ENCODE assay signal across 10 mouse cellular contexts in genomic region chr10:79953946-79954345, GRCm38 (mm10). TPM values are rescaled to one million over a fixed set of nuclear protein-coding genes. Genes with fewer than 3 reads are reported as not detected.
DNase-seq lines count a peak whose midpoint lies in the region; ATAC-seq and TF ChIP-seq lines count a peak whose summit lies in the region.
"Had no signal": no experiment of that assay in that cellular context is flagged by ENCODE, and none has a peak within 500 bp of the region (broad histone marks: within the 10 kb centered on the region; RNA-seq: fewer than 3 reads in every experiment).

No protein-coding gene starts in this region.

- no peaks in the 10 kb centered on the region for H3K79me2 ChIP-seq in heart, adult 2 months (replicated peaks; ENCODE audit: control insufficient read depth, insufficient read depth, low read length)

- no peak overlapping the region for H3K9ac ChIP-seq in heart, adult 2 months (ENCODE audit: low read depth, low read length)
- no peak overlapping the region for H3K9ac ChIP-seq in heart, embryonic 11.5 days (ENCODE audit: low read depth, low read length)
- no peak overlapping the region for H3K9ac ChIP-seq in liver, postnatal 0 days (replicated peaks)
- H3K9ac ChIP-seq in midbrain, embryonic 11.5 days (ENCODE audit: low read length): no peak overlapping the region
- H3K9ac ChIP-seq in midbrain, embryonic 16.5 days (ENCODE audit: low read depth, low read length): no peak overlapping the region
- H3K9ac ChIP-seq: embryonic facial prominence, embryonic 15.5 days had no signal

- H3K4me3 ChIP-seq in heart, adult 2 months: no peak overlapping the region
- H3K4me3 ChIP-seq in heart, embryonic 11.5 days (ENCODE audit: low read depth, low read length): no peak overlapping the region
- H3K4me3 ChIP-seq in thymus, adult 2 months (ENCODE audit: control insufficient read depth, insufficient read depth, low read length): no peak overlapping the region
- H3K4me3 ChIP-seq in liver, postnatal 0 days (ENCODE audit: low read depth, low read length): no peak overlapping the region
- no peak overlapping the region for H3K4me3 ChIP-seq in midbrain, embryonic 11.5 days (ENCODE audit: low read depth, low read length)
- H3K4me3 ChIP-seq in midbrain, embryonic 10.5 days: no peak overlapping the region
- no peak overlapping the region for H3K4me3 ChIP-seq in midbrain, embryonic 16.5 days (ENCODE audit: low read depth, low read length)
- H3K4me3 ChIP-seq: embryonic facial prominence, embryonic 15.5 days had no signal

- peak; percentile 76 for TF ChIP-seq CTCF in heart, adult 2 months (IDR thresholded peaks at IDR 0.05)
- TF ChIP-seq CTCF in thymus, adult 2 months (IDR thresholded peaks at IDR 0.05; ENCODE audit: borderline replicate concordance, control insufficient read depth, extremely low read depth, insufficient read depth, low read length, poor library complexity): peak; percentile 79
- peak; percentile 81 for TF ChIP-seq CTCF in liver, postnatal 0 days (IDR thresholded peaks at IDR 0.05; ENCODE audit: low read depth)

- H3K36me3 ChIP-seq in heart, adult 2 months (ENCODE audit: control insufficient read depth, insufficient read depth, low read length): no peaks in the 10 kb centered on the region
- peaks cover 13% of the 10 kb centered on the region for H3K36me3 ChIP-seq in heart, embryonic 11.5 days (ENCODE audit: control insufficient read depth, insufficient read depth, low read length)
- no peaks in the 10 kb centered on the region for H3K36me3 ChIP-seq in thymus, adult 2 months (ENCODE audit: control insufficient read depth, insufficient read depth, low read length)
- H3K36me3 ChIP-seq in liver, postnatal 0 days (replicated peaks; ENCODE audit: insufficient read depth, low read length): peaks cover 37% of the 10 kb centered on the region
- no peaks in the 10 kb centered on the region for H3K36me3 ChIP-seq in midbrain, embryonic 11.5 days (ENCODE audit: control insufficient read depth, insufficient read depth, low read length)
- H3K36me3 ChIP-seq in midbrain, embryonic 10.5 days: peaks cover 44% of the 10 kb centered on the region
- H3K36me3 ChIP-seq in midbrain, embryonic 16.5 days (ENCODE audit: control insufficient read depth, insufficient read depth, low read length): peaks cover 14% of the 10 kb centered on the region

- WGBS in heart, adult 2 months: 83% methylated on average over 6 of the region's 6 CpGs
- 89% methylated on average over 6 of the region's 6 CpGs for WGBS in heart, embryonic 11.5 days (ENCODE audit: insufficient replicate concordance)
- WGBS in thymus, adult 2 months: 88% methylated on average over 6 of the region's 6 CpGs
- 76% methylated on average over 6 of the region's 6 CpGs for WGBS in liver, postnatal 0 days (ENCODE audit: insufficient replicate concordance)
- 87% methylated on average over 6 of the region's 6 CpGs for WGBS in midbrain, embryonic 11.5 days
- 87% methylated on average over 6 of the region's 6 CpGs for WGBS in midbrain, embryonic 10.5 days
- WGBS in midbrain, embryonic 16.5 days: 87% methylated on average over 6 of the region's 6 CpGs

- no peaks in the 10 kb centered on the region for H3K9me3 ChIP-seq in heart, embryonic 11.5 days (replicated peaks; ENCODE audit: control insufficient read depth, low read length)
- H3K9me3 ChIP-seq in liver, postnatal 0 days (ENCODE audit: low read length): no peaks in the 10 kb centered on the region
- H3K9me3 ChIP-seq in midbrain, embryonic 11.5 days (ENCODE audit: control insufficient read depth, low read length): no peaks in the 10 kb centered on the region
- no peaks in the 10 kb centered on the region for H3K9me3 ChIP-seq in midbrain, embryonic 10.5 days (replicated peaks)
- no peaks in the 10 kb centered on the region for H3K9me3 ChIP-seq in midbrain, embryonic 16.5 days (replicated peaks; ENCODE audit: control insufficient read depth, low read length, poor library complexity, severe bottlenecking)
- H3K9me3 ChIP-seq: embryonic facial prominence, embryonic 15.5 days had no signal

- peak; percentile 43 to 60 for DNase-seq in heart, adult 2 months
- DNase-seq in thymus, adult 2 months: peak; percentile 51
- no peak for DNase-seq in thymus, adult 18-20 months
- DNase-seq in liver, postnatal 0 days: peak; percentile 62
- no peak for DNase-seq in midbrain, embryonic 11.5 days (ENCODE audit: low spot score, missing footprints)
- DNase-seq in midbrain, embryonic 10.5 days (ENCODE audit: low spot score): no peak

- peaks cover 1% of the 10 kb centered on the region; the same call in 1 of the 2 replicates for H3K4me1 ChIP-seq in heart, adult 2 months (ENCODE audit: control insufficient read depth, insufficient read depth, low read length)
- no peaks in the 10 kb centered on the region; the same call in 1 of the 2 replicates for H3K4me1 ChIP-seq in heart, embryonic 11.5 days (ENCODE audit: control insufficient read depth, insufficient read depth, low read length)
- H3K4me1 ChIP-seq in thymus, adult 2 months (replicated peaks; ENCODE audit: control insufficient read depth, insufficient read depth, low read length): peaks cover 2% of the 10 kb centered on the region
- peaks cover 3% of the 10 kb centered on the region for H3K4me1 ChIP-seq in liver, postnatal 0 days (ENCODE audit: insufficient read depth)
- H3K4me1 ChIP-seq in midbrain, embryonic 11.5 days (ENCODE audit: control insufficient read depth, insufficient read depth, low read length): 0 out of 2 replicates have a peak, but pooled peaks cover 2% of the 10 kb centered on the region
- peaks cover 32% of the 10 kb centered on the region for H3K4me1 ChIP-seq in midbrain, embryonic 10.5 days
- no peaks in the 10 kb centered on the region for H3K4me1 ChIP-seq in midbrain, embryonic 16.5 days (ENCODE audit: control insufficient read depth, insufficient read depth, low read length)

- TF ChIP-seq EP300 in heart, adult 2 months (IDR thresholded peaks at IDR 0.05; ENCODE audit: insufficient read depth, low read depth, low read length): no peak
- no peak for TF ChIP-seq EP300 in liver, postnatal 0 days (IDR thresholded peaks at IDR 0.05; ENCODE audit: low read depth)

- TF ChIP-seq POLR2A in heart, adult 2 months (IDR thresholded peaks at IDR 0.05; ENCODE audit: insufficient read depth, low read depth, low read length): no peak
- no peak for TF ChIP-seq POLR2A in thymus, adult 2 months (IDR thresholded peaks at IDR 0.05; ENCODE audit: control insufficient read depth, extremely low read depth, insufficient read depth, low read length, poor library complexity)

- H3K27ac ChIP-seq in heart, adult 2 months: no peak overlapping the region
- H3K27ac ChIP-seq in heart, embryonic 11.5 days (ENCODE audit: low read depth, low read length): no peak overlapping the region
- H3K27ac ChIP-seq in thymus, adult 2 months (ENCODE audit: control insufficient read depth, insufficient read depth, low read length): no peak overlapping the region
- H3K27ac ChIP-seq in liver, postnatal 0 days (ENCODE audit: low read depth): no peak overlapping the region
- no peak overlapping the region for H3K27ac ChIP-seq in midbrain, embryonic 11.5 days (ENCODE audit: low read depth, low read length)
- H3K27ac ChIP-seq in midbrain, embryonic 10.5 days (replicated peaks): no peak overlapping the region
- H3K27ac ChIP-seq in midbrain, embryonic 16.5 days (ENCODE audit: low read length): no peak overlapping the region
- H3K27ac ChIP-seq: embryonic facial prominence, embryonic 15.5 days; macrophage had no signal

- no peaks in the 10 kb centered on the region for H3K27me3 ChIP-seq in heart, adult 2 months (ENCODE audit: control insufficient read depth, insufficient read depth, low read length)
- no peaks in the 10 kb centered on the region for H3K27me3 ChIP-seq in heart, embryonic 11.5 days (ENCODE audit: control insufficient read depth, insufficient read depth, low read length)
- no peaks in the 10 kb centered on the region for H3K27me3 ChIP-seq in thymus, adult 2 months (ENCODE audit: control insufficient read depth, insufficient read depth, low read length)
- no peaks in the 10 kb centered on the region for H3K27me3 ChIP-seq in liver, postnatal 0 days (ENCODE audit: insufficient read depth, low read length)
- H3K27me3 ChIP-seq in midbrain, embryonic 11.5 days (ENCODE audit: control insufficient read depth, insufficient read depth, low read length): no peaks in the 10 kb centered on the region; the same call in 1 of the 2 replicates
- peaks cover 15% of the 10 kb centered on the region; the same call in 1 of the 2 replicates for H3K27me3 ChIP-seq in midbrain, embryonic 10.5 days (ENCODE audit: low read depth, poor library complexity, severe bottlenecking)
- no peaks in the 10 kb centered on the region for H3K27me3 ChIP-seq in midbrain, embryonic 16.5 days (ENCODE audit: control insufficient read depth, insufficient read depth, low read depth, low read length)
- H3K27me3 ChIP-seq: embryonic facial prominence, embryonic 15.5 days had no signal

- no peak overlapping the region for H3K4me2 ChIP-seq in heart, embryonic 11.5 days
- no peak overlapping the region for H3K4me2 ChIP-seq in liver, postnatal 0 days (ENCODE audit: low read depth, low read length)
- H3K4me2 ChIP-seq in midbrain, embryonic 11.5 days: no peak overlapping the region
- H3K4me2 ChIP-seq in midbrain, embryonic 16.5 days (ENCODE audit: low read length): no peak overlapping the region
- H3K4me2 ChIP-seq: embryonic facial prominence, embryonic 15.5 days had no signal

- intact Hi-C loops in heart, adult 2 months (cut with DNase I): no loop called here

- no peak for ATAC-seq in heart, embryonic 11.5 days (replicated peaks; ENCODE audit: insufficient number of reproducible peaks, low FRiP score, low TSS enrichment)
- no peak for ATAC-seq in liver, postnatal 0 days
- no peak for ATAC-seq in midbrain, embryonic 11.5 days (ENCODE audit: low FRiP score)
- ATAC-seq in midbrain, embryonic 16.5 days: no peak

RNA-seq across cellular contexts. Expression of gene Wdr18, which starts 6.0 kb away (rescaled TPM):
- total RNA-seq in heart, adult 2 months (2021): 10 to 100 TPM; 27.8 to 29.4 TPM
- 31.7 and 32.2 TPM in 2 replicates for polyA plus RNA-seq in heart, adult 2 months (2012; rRNA removed)
- 89.8 and 97.6 TPM in 2 replicates for polyA plus RNA-seq in heart, embryonic 11.5 days (2014; fragmentation: Nextera tagmentation; extraction: Ambion mirVana)
- 68.1 and 74.5 TPM in 2 replicates for polyA plus RNA-seq in thymus, adult 2 months (2012; rRNA removed)
- polyA plus RNA-seq in liver, postnatal 0 days (2015; fragmentation: Nextera tagmentation; extraction: Ambion mirVana): 40.7 and 41.2 TPM in 2 replicates
- 92.7 and 98.4 TPM in 2 replicates for polyA plus RNA-seq in midbrain, embryonic 11.5 days (2014; fragmentation: Nextera tagmentation; extraction: Ambion mirVana)
- 136 and 155 TPM in 2 replicates for polyA plus RNA-seq in midbrain, embryonic 10.5 days (2016; fragmentation: Nextera tagmentation; extraction: Ambion mirVana)
- 79.5 and 89.4 TPM in 2 replicates for polyA plus RNA-seq in midbrain, embryonic 16.5 days (2015; fragmentation: Nextera tagmentation; extraction: Ambion mirVana)

RNA-seq across cellular contexts. Expression of gene Grin3b, which starts 16.6 kb away (rescaled TPM):
- under 1 TPM; 0.20 to 0.31 TPM for total RNA-seq in heart, adult 2 months (2021)
- polyA plus RNA-seq in heart, adult 2 months (2012; rRNA removed): 0.20 and 0.29 TPM in 2 replicates
- 0.19 and 0.20 TPM in 2 replicates for polyA plus RNA-seq in heart, embryonic 11.5 days (2014; fragmentation: Nextera tagmentation; extraction: Ambion mirVana)
- 0.07 and 0.14 TPM in 2 replicates for polyA plus RNA-seq in thymus, adult 2 months (2012; rRNA removed)
- polyA plus RNA-seq in liver, postnatal 0 days (2015; fragmentation: Nextera tagmentation; extraction: Ambion mirVana): 0.05 TPM in 1 of 2 replicates, not detected in the other
- 0.22 and 0.38 TPM in 2 replicates for polyA plus RNA-seq in midbrain, embryonic 11.5 days (2014; fragmentation: Nextera tagmentation; extraction: Ambion mirVana)
- polyA plus RNA-seq in midbrain, embryonic 10.5 days (2016; fragmentation: Nextera tagmentation; extraction: Ambion mirVana): 0.25 and 0.30 TPM in 2 replicates
- 0.20 and 0.28 TPM in 2 replicates for polyA plus RNA-seq in midbrain, embryonic 16.5 days (2015; fragmentation: Nextera tagmentation; extraction: Ambion mirVana)
- polyA plus RNA-seq: macrophage had no signal

RNA-seq across cellular contexts. Expression of gene Arid3a, which starts 27.1 kb away (rescaled TPM):
- total RNA-seq in heart, adult 2 months (2021): 1 to 10 TPM; 1.3 to 1.5 TPM
- 0.88 and 1.7 TPM in 2 replicates for polyA plus RNA-seq in heart, adult 2 months (2012; rRNA removed)
- 4.3 and 12.7 TPM in 2 replicates for polyA plus RNA-seq in heart, embryonic 11.5 days (2014; fragmentation: Nextera tagmentation; extraction: Ambion mirVana)
- 12.5 and 13.5 TPM in 2 replicates for polyA plus RNA-seq in thymus, adult 2 months (2012; rRNA removed)
- polyA plus RNA-seq in liver, postnatal 0 days (2015; fragmentation: Nextera tagmentation; extraction: Ambion mirVana): 4.5 and 5.5 TPM in 2 replicates
- polyA plus RNA-seq in midbrain, embryonic 11.5 days (2014; fragmentation: Nextera tagmentation; extraction: Ambion mirVana): 4.2 and 6.2 TPM in 2 replicates
- polyA plus RNA-seq in midbrain, embryonic 10.5 days (2016; fragmentation: Nextera tagmentation; extraction: Ambion mirVana): 12.5 and 13.4 TPM in 2 replicates
- polyA plus RNA-seq in midbrain, embryonic 16.5 days (2015; fragmentation: Nextera tagmentation; extraction: Ambion mirVana): 1.7 and 2.2 TPM in 2 replicates

RNA-seq across cellular contexts. Expression of gene Tmem259, which starts 30.2 kb away (rescaled TPM):
- 100 to 1,000 TPM; 109 to 124 TPM for total RNA-seq in heart, adult 2 months (2021)
- 184 and 220 TPM in 2 replicates for polyA plus RNA-seq in heart, adult 2 months (2012; rRNA removed)
- polyA plus RNA-seq in heart, embryonic 11.5 days (2014; fragmentation: Nextera tagmentation; extraction: Ambion mirVana): 12.8 and 15.6 TPM in 2 replicates
- polyA plus RNA-seq in thymus, adult 2 months (2012; rRNA removed): 540 and 566 TPM in 2 replicates
- polyA plus RNA-seq in liver, postnatal 0 days (2015; fragmentation: Nextera tagmentation; extraction: Ambion mirVana): 13.2 and 14.5 TPM in 2 replicates
- 11.9 and 13.5 TPM in 2 replicates for polyA plus RNA-seq in midbrain, embryonic 11.5 days (2014; fragmentation: Nextera tagmentation; extraction: Ambion mirVana)
- polyA plus RNA-seq in midbrain, embryonic 10.5 days (2016; fragmentation: Nextera tagmentation; extraction: Ambion mirVana): 11.0 TPM in 2 replicates
- 15.3 and 16.2 TPM in 2 replicates for polyA plus RNA-seq in midbrain, embryonic 16.5 days (2015; fragmentation: Nextera tagmentation; extraction: Ambion mirVana)

RNA-seq across cellular contexts. Expression of gene R3hdm4, which starts 32.9 kb away (rescaled TPM):
- total RNA-seq in heart, adult 2 months (2021): 10 to 100 TPM; 82.4 to 85.6 TPM
- polyA plus RNA-seq in heart, adult 2 months (2012; rRNA removed): 119 and 123 TPM in 2 replicates
- 87.6 and 89.2 TPM in 2 replicates for polyA plus RNA-seq in heart, embryonic 11.5 days (2014; fragmentation: Nextera tagmentation; extraction: Ambion mirVana)
- polyA plus RNA-seq in thymus, adult 2 months (2012; rRNA removed): 279 and 303 TPM in 2 replicates
- 47.3 and 51.7 TPM in 2 replicates for polyA plus RNA-seq in liver, postnatal 0 days (2015; fragmentation: Nextera tagmentation; extraction: Ambion mirVana)
- 127 and 135 TPM in 2 replicates for polyA plus RNA-seq in midbrain, embryonic 11.5 days (2014; fragmentation: Nextera tagmentation; extraction: Ambion mirVana)
- polyA plus RNA-seq in midbrain, embryonic 10.5 days (2016; fragmentation: Nextera tagmentation; extraction: Ambion mirVana): 126 and 154 TPM in 2 replicates
- polyA plus RNA-seq in midbrain, embryonic 16.5 days (2015; fragmentation: Nextera tagmentation; extraction: Ambion mirVana): 273 and 293 TPM in 2 replicates

Comparison
In these comparisons a context has a peak if more than half of its experiments do, and no peak if none do; other contexts are left out.
1. DNase-seq: peak in heart, adult 2 months (2 of 2), thymus, adult 2 months (single experiment) and liver, postnatal 0 days (single experiment); none in thymus, adult 18-20 months (0 of 2), midbrain, embryonic 11.5 days (single experiment) and midbrain, embryonic 10.5 days (single experiment).
2. Peak in every context shown above with its lines, with median percentiles within 50 percentile points of each other: CTCF ChIP-seq.